Mouse (Mus musculus) erythroblast, embryonic 14.5 days (primary cell): Measurements from ENCODE around the gene Vstm2l. TPM values are rescaled to one million over a fixed set of nuclear protein-coding genes. Genes with fewer than 3 reads are reported as not detected.

Experiments
- H3K27me3 ChIP-seq: 2 replicates; pipeline ENCODE4 v1.6.1; 2012; ENCODE audit warnings: inconsistent platforms; ENCODE audit not compliant: control insufficient read depth
- H3K36me3 ChIP-seq: 2 replicates; pipeline ENCODE4 v1.6.1; 2012; ENCODE audit warnings: mild to moderate bottlenecking, inconsistent platforms; ENCODE audit not compliant: control insufficient read depth
- H3K4me1 ChIP-seq: 2 replicates; pipeline ENCODE4 v1.6.1; 2012; ENCODE audit warnings: inconsistent platforms; ENCODE audit not compliant: control insufficient read depth
- H3K4me3 ChIP-seq: replicated peaks from 2 replicates; pipeline ENCODE3; 2012; ENCODE audit warnings: moderate library complexity, mild to moderate bottlenecking, inconsistent platforms
- H3K9me3 ChIP-seq: 2 replicates; pipeline ENCODE4 v1.6.1; 2012; ENCODE audit warnings: low read length, inconsistent platforms, mixed read lengths; ENCODE audit not compliant: control insufficient read depth
- GATA1 ChIP-seq: IDR thresholded peaks from 2 replicates; pipeline ENCODE4 v1.6.1; 2012; ENCODE audit warnings: low read length, inconsistent platforms, mixed read lengths
- TAL1 ChIP-seq: IDR thresholded peaks from 3 replicates; pipeline ENCODE4 v1.6.1; 2012; ENCODE audit warnings: low read length, inconsistent platforms, mixed read lengths
- polyA plus RNA-seq: library from polyadenylated mRNA; stranded (reverse); fragments of >175 nt; gene quantifications from 2 replicates; pipeline ENCODE4 v1.2.3, GENCODE M21; 2012

Gene Vstm2l
- polyA plus RNA-seq, 1 experiment, result not detected

- H3K4me3 ChIP-seq, result no peak overlapping the region
- H3K4me1 ChIP-seq, result no peaks in the 10 kb centered on the region
- TF ChIP-seq TAL1 (no peak), GATA1 (no peak)
- no peaks in the 10 kb centered on the region for H3K27me3 ChIP-seq
- H3K36me3 ChIP-seq, result peaks cover 48% of the 10 kb centered on the region
- H3K9me3 ChIP-seq, result no peaks in the 10 kb centered on the region
Measured at GRCm38 (mm10) chr2:157982727-157983126, 68.3 kb downstream of the Vstm2l start.

DNA sequence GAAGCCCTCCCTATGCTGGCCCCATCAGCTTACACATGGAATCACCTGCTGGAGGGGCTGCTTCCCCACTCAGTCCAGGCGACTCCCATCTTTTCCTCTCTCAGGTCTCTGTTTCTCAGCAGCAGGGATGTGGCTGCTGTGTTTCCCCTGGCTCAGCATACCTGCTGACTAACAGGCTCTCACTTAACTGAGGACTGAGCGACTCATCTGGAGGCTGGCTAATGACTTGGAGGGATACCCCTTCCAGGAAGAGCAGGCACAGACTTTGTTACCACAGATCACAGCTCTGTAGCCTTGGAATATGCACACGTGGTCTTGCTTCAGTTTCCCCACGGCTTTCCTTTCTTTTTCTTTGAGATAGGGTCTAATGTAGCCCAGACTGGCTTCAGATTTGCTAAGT is 68.8 kb downstream of the Vstm2l start:
- Histone ChIP-seq H3K4me3 (no peak overlapping the region), H3K9me3 (no peaks in the 10 kb centered on the region), H3K4me1 (no peaks in the 10 kb centered on the region), H3K36me3 (peaks cover 52% of the 10 kb centered on the region), H3K27me3 (no peaks in the 10 kb centered on the region)
- TF ChIP-seq GATA1, result no peak
- TF ChIP-seq TAL1, result no peak

GRCm38 (mm10) chr2:157985611-157986010 is 71.2 kb downstream of the Vstm2l start:
- Histone ChIP-seq H3K9me3 (no peaks in the 10 kb centered on the region), H3K4me3 (no peak overlapping the region), H3K4me1 (no peaks in the 10 kb centered on the region), H3K27me3 (no peaks in the 10 kb centered on the region), H3K36me3 (peaks cover 76% of the 10 kb centered on the region)
- TF ChIP-seq TAL1 (no peak), GATA1 (no peak)

- TF ChIP-seq GATA1, result no peak
- no peak for TF ChIP-seq TAL1
- Histone ChIP-seq H3K27me3 (no peaks in the 10 kb centered on the region), H3K9me3 (no peaks in the 10 kb centered on the region), H3K4me3 (no peak overlapping the region), H3K36me3 (peaks cover 78% of the 10 kb centered on the region), H3K4me1 (no peaks in the 10 kb centered on the region)
Measured at GRCm38 (mm10) chr2:157986235-157986634, 71.8 kb downstream of the Vstm2l start.

- Histone ChIP-seq H3K4me3 (no peak overlapping the region), H3K9me3 (no peaks in the 10 kb centered on the region), H3K36me3 (peaks cover 84% of the 10 kb centered on the region), H3K27me3 (no peaks in the 10 kb centered on the region), H3K4me1 (no peaks in the 10 kb centered on the region)
- TF ChIP-seq TAL1 (no peak), GATA1 (no peak)
Measured at GRCm38 (mm10) chr2:157988416-157989190, 74.2 kb downstream of the Vstm2l start.

GRCm38 (mm10) chr2:157989946-157990345 is 75.5 kb downstream of the Vstm2l start:
- Histone ChIP-seq H3K9me3 (no peaks in the 10 kb centered on the region), H3K4me3 (no peak overlapping the region), H3K27me3 (no peaks in the 10 kb centered on the region), H3K36me3 (peaks cover 96% of the 10 kb centered on the region), H3K4me1 (no peaks in the 10 kb centered on the region)
- TF ChIP-seq TAL1 (no peak), GATA1 (no peak)

DNA sequence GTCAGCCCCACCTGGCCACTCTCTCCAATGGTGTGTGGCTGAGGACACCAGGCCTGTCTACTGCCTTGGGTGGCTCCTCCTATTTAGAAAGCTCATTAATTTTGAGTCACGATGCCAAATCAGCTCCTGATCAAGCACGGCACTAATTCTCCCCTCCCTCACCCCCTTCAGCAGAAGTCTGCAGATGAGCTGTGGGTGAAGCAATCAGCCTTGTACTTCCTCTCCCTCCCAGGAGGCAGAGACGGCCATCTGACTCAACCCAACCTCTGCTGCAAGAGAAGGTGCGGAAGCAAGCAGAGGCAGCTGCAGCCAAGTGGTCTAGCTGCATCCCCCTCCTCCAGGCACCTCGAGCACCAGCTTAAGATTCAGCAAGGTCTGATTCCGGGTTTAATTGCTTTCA is 76.6 kb downstream of the Vstm2l start:
- no peaks in the 10 kb centered on the region for H3K4me1 ChIP-seq
- peaks cover 97% of the 10 kb centered on the region for H3K36me3 ChIP-seq
- no peaks in the 10 kb centered on the region for H3K27me3 ChIP-seq
- no peaks in the 10 kb centered on the region for H3K9me3 ChIP-seq
- TF ChIP-seq TAL1 (no peak), GATA1 (no peak)
- no peak overlapping the region for H3K4me3 ChIP-seq

DNA sequence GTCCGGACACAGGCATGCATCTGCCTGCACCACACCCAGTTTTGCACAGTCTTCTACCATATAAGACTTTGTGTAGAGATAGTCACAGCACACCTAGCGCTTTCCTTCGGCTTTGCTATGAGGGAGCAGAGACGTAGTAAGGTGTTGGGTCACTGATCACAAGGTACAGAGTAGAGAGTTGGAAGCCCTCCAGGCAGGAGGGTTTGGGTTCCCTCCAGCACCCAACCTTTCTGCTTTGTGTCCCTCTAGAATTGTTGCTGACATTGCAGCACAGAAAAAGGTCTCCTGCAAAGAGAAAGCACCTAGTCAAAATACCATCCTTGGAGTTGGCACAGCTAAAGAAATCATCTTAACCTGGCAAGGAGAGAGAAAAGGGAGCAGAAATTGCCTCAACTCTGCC is 78.0 kb downstream of the Vstm2l start:
- H3K4me3 ChIP-seq, result no peak overlapping the region
- H3K36me3 ChIP-seq, result peaks cover 98% of the 10 kb centered on the region
- no peaks in the 10 kb centered on the region for H3K9me3 ChIP-seq
- TF ChIP-seq TAL1, result no peak
- no peak for TF ChIP-seq GATA1
- no peaks in the 10 kb centered on the region for H3K27me3 ChIP-seq
- H3K4me1 ChIP-seq, result no peaks in the 10 kb centered on the region

Other genes with a start within 250 kb of the Vstm2l start
- 0.98 and 1.2 TPM in 2 replicates for gene Ctnnbl1, start 177.3 kb upstream of the Vstm2l start, polyA plus RNA-seq
- gene Tti1, start 113.8 kb downstream of the Vstm2l start, polyA plus RNA-seq, result 0.45 and 1.1 TPM in 2 replicates
- 2.3 and 3.4 TPM in 2 replicates for gene Rprd1b, start 113.8 kb downstream of the Vstm2l start, polyA plus RNA-seq
- 8.3 and 11.3 TPM in 2 replicates for gene Tgm2, start 231.8 kb downstream of the Vstm2l start, polyA plus RNA-seq